Mouse (Mus musculus) CD4-positive, CD25-positive, alpha-beta regulatory T cell, adult 9 weeks (primary cell): ENCODE data around the gene Prh1. TPM values are rescaled to one million over a fixed set of nuclear protein-coding genes. Genes with fewer than 3 reads are reported as not detected.

Experiments used
- polyA plus RNA-seq: library from polyadenylated mRNA; unstranded; fragments of 100-300 nt; shearing (Covaris generic); gene quantifications from one replicate; pipeline ENCODE4 v1.2.1, GENCODE M21; 2017

Prh1 gene
- not detected for polyA plus RNA-seq

DNA sequence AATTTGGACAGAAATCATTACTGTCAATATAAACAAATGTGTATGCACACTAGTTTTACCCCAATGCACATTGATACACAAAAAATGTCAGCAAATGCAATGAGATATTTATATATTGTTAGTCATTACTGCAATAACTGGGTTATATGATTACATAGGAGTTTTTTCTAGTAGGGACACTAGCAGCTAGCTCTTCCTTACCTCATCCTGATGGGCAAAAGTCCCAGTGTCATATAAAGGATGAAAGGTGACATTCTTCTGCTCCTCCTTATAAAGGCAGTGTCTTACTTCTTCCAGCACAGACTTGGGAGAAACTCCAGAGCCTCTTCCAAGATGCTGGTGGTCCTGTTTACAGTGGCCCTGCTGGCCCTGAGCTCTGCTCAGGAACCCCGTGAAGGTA, at the start of gene Prh1:
Gene Prh1 (plus strand): TSS at position 301 of the 400 bp plus-strand sequence.

DNA sequence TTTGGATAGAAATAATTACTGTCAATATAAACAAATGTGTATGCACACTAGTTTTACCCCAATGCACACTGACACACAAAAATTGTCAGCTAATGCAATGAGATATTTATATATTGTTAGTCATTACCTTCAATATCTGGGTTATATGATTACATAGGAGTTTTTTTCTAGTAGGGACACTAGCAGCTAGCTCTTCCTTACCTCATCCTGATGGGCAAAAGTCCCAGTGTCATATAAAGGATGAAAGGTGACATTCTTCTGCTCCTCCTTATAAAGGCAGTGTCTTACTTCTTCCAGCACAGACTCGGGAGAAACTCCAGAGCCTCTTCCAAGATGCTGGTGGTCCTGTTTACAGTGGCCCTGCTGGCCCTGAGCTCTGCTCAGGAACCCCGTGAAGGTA, 26.0 kb downstream of the Prh1 start, which contains the start of gene Prp2:
Gene Prp2 (plus strand): TSS at position 301 of the 400 bp plus-strand sequence.

Other genes with a start within 250 kb of the Prh1 start
- gene Gm8882, start 205.7 kb upstream of the Prh1 start, polyA plus RNA-seq, result not detected
- not detected for gene Prp2, start 26.1 kb downstream of the Prh1 start, polyA plus RNA-seq
- not detected for gene A630073D07Rik, start 81.7 kb downstream of the Prh1 start, polyA plus RNA-seq
- gene Tas2r120, start 87.1 kb downstream of the Prh1 start, polyA plus RNA-seq, result not detected
- not detected for gene Tas2r121, start 131.2 kb downstream of the Prh1 start, polyA plus RNA-seq
- not detected for gene Tas2r122, start 142.1 kb downstream of the Prh1 start, polyA plus RNA-seq
- not detected for gene Tas2r115, start 168.2 kb downstream of the Prh1 start, polyA plus RNA-seq
- gene Tas2r124, start 184.9 kb downstream of the Prh1 start, polyA plus RNA-seq, result not detected
- gene Tas2r102, start 192.3 kb downstream of the Prh1 start, polyA plus RNA-seq, result not detected
- gene Tas2r136, start 208.4 kb downstream of the Prh1 start, polyA plus RNA-seq, result not detected
- not detected for gene Tas2r117, start 233.0 kb downstream of the Prh1 start, polyA plus RNA-seq